Mouse (Mus musculus) heart, postnatal 36 days (tissue): ENCODE measurements around the gene Gm4763. TPM values are rescaled to one million over a fixed set of nuclear protein-coding genes. Genes with fewer than 3 reads are reported as not detected.
"Not testable (repeated sequence)": the region's sequence is repeated elsewhere in the genome, so short reads cannot be mapped to it uniquely, and the experiment has no call there.

Experiments
- DNase-seq, 2 experiments: peaks; one replicate each; pipeline ENCODE4 v3.0.0; 2021 to 2022
- intact Hi-C: fragments of 180-260 bp; cut with DNase I; formaldehyde crosslinking; loops from one replicate; pipeline ENCODE4 v1.15.1; 2025
- total RNA-seq, 2 experiments: library from RNA; stranded (reverse); gene quantifications; 2 replicates each; pipeline ENCODE4 v1.2.3; 2021

Gene Gm4763
- total RNA-seq: not detected

DNA sequence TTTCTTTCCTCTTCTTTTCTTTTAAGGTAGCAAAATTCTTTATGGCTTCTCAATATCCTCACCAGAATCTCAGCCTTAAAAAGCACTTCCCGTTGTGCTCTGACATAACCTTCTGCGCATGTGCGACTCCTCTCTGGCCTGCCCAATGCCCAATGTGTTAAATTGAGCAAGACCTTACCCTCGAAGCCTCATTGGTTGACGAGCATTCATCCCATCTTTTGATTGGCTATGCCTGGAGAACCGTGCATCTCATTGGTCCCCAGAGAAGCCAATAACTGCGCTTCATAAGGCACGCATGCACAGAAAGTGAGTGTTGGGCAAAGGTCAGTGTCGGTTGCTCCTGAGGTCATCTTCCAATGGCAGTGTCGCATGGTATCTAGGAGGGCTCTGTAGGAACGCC is at the start of gene Gm4763:
TSS of gene Gm4763 (minus strand) at position 101 of the 400 bp plus-strand sequence.
- DNase-seq, intact Hi-C loops: not testable (repeated sequence)

DNA sequence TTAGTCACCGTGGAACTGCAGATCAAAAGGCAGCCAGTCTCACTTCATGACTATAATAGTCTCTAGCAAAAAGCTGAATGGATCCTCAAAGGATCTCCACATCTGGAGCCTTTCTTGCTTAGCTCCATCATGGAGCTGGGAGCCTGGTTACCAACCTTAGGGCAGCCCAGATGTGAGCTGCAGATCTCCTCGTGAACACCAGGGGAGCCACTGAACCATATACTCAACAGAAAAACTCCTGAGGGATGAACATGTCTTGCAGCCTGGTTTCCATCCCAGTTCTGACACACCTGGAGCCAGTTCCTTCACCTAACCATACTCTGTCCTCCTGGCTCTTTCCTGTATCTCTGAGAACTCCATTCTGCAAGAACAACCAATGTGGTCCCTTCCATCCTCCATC is 49.4 kb upstream of the Gm4763 start:
- intact Hi-C loops: loop anchor here (5.0 kb wide), 2 partner anchors 651 to 766 kb away; no protein-coding TSS in a partner anchor
- no peak for DNase-seq

- no peak for DNase-seq
Observed at GRCm38 (mm10) chr7:24773942-24774535, 47.3 kb upstream of the Gm4763 start.

GRCm38 (mm10) chr7:24771361-24771760 is 44.7 kb upstream of the Gm4763 start:
- DNase-seq: no peak
- intact Hi-C loops: no loop called here

More at GRCm38 (mm10) chr7:24773942-24774535, 47.3 kb upstream of the Gm4763 start:
- intact Hi-C loops: no loop called here

DNA sequence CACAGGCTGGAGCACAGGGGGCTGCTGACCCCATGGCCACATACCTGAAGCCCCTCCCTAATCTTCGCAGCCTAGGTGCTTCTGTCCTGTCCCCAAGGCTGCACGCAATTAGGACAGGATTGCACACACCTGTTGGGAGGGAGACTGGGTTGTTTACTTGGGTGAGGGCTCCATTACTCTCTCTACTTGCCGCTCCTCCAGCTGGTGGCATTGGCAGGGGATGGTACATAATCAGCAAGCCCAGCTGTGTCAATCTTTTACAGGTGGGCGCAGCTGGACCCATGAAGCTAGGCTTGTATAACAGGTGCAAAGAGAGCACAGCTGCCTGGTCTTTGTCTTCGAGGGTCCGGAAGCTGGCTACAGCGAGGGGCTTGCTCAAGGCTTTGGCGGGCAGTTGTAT is 35.9 kb upstream of the Gm4763 start:
- DNase-seq: no peak
- intact Hi-C loops: no loop called here

DNA sequence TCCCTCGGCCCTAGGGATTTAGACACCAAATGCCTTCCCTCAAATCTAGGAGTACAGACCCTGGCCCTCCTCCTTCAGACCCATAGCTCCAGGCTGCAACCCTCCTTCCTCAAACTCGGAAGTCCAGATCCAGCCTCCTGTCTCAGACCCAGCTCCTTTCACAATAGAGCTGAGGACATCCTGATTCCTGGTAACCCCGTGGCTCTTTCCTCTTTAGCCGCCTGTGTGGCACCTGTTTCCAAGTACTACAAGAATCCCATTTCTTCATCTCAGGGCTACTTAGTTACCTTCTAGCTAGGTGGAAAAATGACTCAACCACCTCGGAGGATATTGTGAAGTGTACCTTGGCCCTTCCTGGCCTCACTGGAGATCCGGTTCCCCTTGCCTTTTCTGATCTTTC is 34.5 kb upstream of the Gm4763 start:
- intact Hi-C loops: no loop called here

DNA sequence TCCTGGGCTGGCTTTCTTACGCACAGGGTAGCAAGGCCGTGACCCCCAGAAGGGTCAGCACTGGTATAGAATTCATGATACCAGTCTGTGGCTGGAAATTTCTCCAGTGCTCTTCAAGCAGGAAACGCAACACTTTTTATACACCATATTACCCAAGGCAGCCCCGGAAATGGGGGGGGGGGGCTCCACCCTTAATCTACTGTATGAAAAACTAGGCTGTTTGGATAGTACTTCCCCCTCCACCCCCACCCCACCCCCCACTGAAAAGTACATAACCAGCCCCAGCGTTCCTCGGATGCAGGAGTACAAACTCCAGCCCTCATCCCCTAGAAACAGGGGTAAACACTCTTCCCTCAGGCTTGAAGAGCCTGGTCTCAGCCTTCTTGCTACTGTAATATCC is 33.5 kb upstream of the Gm4763 start, which contains the start of gene Cd177:
TSS of gene Cd177 (minus strand) at position 101 of the 400 bp plus-strand sequence.
- intact Hi-C loops: no loop called here
- no peak for DNase-seq

More for the DNA sequence above, 34.5 kb upstream of the Gm4763 start:
- DNase-seq: no peak

GRCm38 (mm10) chr7:24758520-24758919 is 31.8 kb upstream of the Gm4763 start:
- intact Hi-C loops: no loop called here
- DNase-seq: no peak

GRCm38 (mm10) chr7:24753476-24753875 is 26.8 kb upstream of the Gm4763 start:
- DNase-seq: no peak
- intact Hi-C loops: no loop called here

GRCm38 (mm10) chr7:24751610-24752009 is 24.9 kb upstream of the Gm4763 start:
- DNase-seq: no peak
- intact Hi-C loops: no loop called here

DNA sequence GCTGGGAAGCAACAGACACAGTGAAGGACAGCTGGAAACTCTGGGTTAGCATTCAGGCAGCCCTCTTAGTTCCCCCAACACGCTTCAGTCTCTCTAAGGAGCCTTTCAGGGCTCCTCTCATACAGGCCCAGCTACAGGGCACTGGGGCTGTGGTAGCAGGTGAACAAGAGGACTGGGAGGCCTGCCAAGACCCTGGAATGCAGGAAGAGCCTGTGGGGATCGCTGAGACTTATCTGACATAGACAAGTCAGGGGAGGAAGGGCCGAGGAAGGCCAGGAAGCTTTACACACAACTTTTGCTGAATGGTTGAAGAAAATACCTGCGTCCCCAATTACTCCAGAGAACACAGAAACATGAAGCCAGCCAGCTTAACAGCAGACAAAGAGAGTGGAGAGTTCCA is 24.0 kb upstream of the Gm4763 start:
- DNase-seq: no peak
- intact Hi-C loops: no loop called here

DNA sequence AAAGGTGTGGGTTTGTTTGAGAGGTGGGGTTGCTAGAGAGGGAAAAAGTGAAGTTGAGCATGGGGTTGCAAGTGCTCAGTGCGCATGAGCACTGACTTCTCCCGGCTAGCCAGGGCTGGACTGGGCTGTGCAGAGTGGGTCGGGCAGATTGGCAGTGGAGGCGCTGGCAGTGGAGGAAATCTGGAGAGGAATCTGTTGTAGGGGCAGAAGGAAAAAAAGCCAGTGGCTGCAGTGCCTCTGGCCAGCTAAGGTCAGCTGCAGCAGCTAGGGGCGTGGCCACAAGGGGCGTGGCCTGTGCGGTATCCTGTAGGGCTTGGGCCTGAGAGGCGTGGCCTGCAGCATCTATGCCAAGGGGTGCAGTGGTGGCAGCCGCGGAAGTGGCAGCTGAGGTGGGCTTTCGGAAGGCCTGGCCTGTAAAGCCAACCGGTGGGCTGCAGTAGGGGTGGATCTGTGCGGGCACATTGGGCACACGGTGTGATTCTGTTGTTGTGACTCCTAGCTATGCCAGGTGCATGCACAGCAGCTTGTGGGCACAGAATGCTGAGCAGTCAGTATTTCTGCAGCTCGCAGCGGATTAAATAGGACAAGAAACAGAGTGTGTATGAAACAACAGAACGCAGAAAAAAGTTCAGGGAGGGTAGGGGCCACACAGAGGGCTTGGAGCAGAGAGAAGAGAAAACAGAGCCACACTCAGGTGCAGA is 9.4 kb upstream of the Gm4763 start:
- no peak for DNase-seq
- intact Hi-C loops: loop anchor here (5.0 kb wide), 1 partner anchor 64 kb away; no protein-coding TSS in a partner anchor

GRCm38 (mm10) chr7:24715039-24715438 is 11.7 kb downstream of the Gm4763 start:
- DNase-seq: no peak
- intact Hi-C loops: no loop called here

DNA sequence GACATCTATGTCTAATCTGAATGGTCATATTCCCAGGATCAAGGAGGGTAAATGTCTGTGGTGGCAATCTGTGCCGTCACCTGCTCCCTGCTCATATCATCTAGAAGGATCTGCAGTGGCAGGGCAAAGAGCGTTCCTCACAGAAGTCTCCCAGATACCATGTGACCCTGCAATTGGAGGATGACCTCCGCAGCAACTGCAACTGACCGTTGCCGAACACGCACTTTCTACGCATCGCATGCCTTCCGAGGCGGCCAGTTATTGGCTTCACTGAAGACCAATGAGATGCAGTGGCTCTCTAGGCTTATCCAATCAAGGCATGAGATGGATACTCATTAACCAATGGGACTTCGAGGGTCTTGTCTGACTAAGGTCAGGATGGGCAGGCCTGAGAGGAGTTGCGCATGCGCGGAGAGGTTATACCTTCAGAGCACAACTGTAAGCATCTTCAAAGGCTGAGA is 17.8 kb downstream of the Gm4763 start, which contains the start of gene BC049730:
TSS of gene BC049730 (plus strand) at position 411 of the 461 bp plus-strand sequence.
- intact Hi-C loops: no loop called here
- DNase-seq: no peak

- intact Hi-C loops, DNase-seq: not testable (repeated sequence)
Observed at GRCm38 (mm10) chr7:24702841-24703240, 23.9 kb downstream of the Gm4763 start.

DNA sequence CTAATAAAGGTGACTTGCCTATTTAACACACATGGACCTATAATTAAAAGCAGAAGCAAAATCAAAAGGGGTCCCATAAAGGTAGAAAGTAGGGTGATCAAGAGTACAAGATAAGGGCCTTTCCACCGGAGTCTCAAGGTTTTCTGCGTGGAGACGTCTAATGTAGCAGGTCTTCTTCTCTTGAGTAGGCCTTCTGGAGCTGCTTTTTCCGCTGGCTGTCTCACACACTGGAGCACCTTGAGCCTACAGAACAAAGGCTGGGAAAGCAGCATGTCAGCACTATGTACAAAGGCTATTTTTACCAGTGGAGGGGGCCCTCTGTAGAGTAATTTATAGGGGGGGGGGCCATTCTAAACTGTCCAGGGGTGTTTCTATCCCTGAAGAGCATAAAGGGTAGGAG is 28.8 kb downstream of the Gm4763 start:
- DNase-seq, intact Hi-C loops: not testable (repeated sequence)

DNA sequence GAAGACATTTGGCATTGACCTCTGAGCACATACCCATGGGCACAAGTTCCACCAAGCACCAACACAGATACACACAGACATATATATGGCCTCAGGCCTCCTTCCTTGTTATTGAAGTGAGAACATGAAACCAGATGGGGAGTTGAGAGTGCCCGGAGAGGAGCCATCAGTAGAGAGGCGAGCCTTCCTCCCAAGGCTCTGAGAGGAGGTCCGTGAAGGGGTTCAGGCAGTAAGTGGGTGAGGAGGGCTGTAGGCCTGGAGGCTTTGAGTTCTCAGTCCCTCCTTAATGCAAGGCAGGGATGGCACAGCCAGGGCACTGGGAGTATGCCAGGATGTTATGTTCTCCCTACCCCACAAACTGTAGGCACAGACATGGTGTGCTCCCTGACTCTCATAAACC is 34.0 kb downstream of the Gm4763 start:
- not testable (repeated sequence) for DNase-seq
- intact Hi-C loops: loop anchor here (5.0 kb wide), 1 partner anchor 40 kb away; no protein-coding TSS in a partner anchor

DNA sequence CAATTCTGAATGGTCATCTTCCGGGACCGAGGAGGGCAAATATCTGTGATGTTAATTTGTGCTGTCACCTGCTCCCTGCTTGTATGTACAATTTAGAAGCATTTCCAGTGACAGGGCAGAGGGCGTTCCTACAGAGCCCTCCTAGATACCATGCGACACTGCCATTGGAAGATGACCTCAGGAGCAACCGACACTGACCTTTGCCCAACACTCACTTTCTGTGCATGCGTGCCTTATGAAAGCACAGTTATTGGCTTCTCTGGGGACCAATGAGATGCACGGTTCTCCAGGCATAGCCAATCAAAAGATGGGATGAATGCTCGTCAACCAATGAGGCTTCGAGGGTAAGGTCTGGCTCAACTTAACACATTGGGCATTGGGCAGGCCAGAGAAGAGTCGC is 39.2 kb downstream of the Gm4763 start:
- DNase-seq, intact Hi-C loops: not testable (repeated sequence)

- DNase-seq, intact Hi-C loops: not testable (repeated sequence)
Observed at GRCm38 (mm10) chr7:24684121-24684520, 42.6 kb downstream of the Gm4763 start.

DNA sequence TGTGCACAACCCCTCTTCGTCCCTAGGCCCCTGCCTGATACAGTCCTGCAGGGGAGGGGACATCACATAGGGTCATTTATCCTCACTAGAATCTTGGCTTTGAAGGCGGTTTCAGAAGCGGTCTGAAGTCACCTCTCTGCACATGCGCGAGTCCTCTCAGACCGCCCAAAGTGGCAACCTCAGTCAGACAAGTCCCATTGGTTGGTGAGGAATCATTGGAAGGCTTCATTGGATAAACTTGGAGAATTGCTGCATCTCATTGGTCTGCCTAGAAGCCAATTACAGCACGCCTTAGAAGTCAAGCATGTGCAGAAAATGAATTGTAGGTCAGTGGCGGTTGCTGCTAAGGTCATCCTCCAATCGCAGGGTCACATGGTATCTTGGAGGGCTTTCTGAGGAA is 50.1 kb downstream of the Gm4763 start, which contains the start of gene Tex101:
TSS of gene Tex101 (minus strand) at position 101 of the 400 bp plus-strand sequence.
- no peak for DNase-seq
- intact Hi-C loops: no loop called here

DNA sequence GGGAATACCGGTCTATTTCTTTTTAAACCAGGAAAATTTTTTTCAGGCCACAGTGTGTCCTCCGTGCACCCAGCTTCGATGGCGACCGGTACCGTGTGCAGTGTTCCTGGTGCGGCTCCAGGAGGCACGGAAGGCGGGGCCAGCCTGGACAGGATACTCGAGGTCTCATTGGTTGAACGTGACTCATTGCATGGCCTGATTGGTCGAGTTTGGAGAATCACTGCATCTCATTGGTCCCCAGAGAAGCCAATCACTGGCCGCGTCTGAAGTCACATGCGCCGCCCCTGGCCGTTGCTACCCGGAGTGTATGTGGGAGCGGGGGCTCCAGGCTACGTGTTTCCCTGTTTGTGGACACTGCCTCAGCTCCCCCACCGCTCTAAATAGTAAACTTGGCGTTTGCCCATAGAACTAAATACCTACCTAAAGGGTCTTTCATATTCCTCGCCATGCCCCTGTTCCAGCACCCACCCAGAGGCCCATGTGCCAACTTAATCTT is 54.7 kb downstream of the Gm4763 start:
- DNase-seq: no peak
- intact Hi-C loops: loop anchor here (5.0 kb wide), 1 partner anchor 65 kb away; no protein-coding TSS in a partner anchor
